10 mouse cellular contexts compared by ENCODE assay signal in the genomic region with DNA sequence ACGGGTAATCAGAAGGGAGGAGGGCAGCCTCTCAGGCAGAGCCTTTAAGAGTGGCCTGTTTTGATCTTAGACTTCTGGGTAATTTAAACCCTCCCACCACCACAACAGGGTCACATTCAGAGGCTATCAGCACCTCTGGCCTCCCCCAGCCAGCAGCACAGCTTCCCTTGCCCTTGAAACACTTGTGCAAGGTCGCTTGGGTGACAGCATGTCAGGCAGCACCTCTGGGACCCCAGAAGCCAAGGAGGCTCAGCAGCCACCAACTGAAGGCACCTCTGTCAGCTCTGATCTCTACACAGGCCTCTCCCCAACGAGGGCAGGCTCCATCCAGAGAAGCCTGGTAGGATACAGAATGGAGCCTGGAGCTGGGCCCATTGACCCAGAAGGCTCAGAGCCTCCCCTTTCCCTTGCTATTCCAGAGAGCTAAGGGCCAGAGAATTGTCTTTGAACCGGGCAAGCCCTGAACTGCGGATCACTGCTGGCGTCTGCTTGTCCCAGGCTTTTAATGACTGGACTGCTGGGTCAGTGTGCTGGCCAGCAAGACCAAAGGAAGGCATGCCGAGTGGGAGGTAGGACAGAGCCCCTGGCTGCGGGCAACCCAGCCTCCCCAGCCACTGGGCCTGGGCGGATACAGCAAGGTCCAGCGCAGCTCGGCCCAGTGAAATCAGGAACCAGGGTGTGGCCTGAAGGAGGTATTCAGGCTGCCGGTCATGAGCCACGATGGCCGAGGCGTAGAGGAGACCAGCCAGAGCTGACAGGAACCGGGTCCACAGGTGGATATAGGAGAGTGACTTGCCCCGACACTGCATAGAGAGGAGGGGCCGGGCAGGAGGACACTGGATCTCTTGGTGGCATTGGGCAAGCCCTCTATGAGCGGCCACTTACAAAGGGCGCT. TPM values are rescaled to one million over a fixed set of nuclear protein-coding genes. Genes with fewer than 3 reads are reported as not detected.
DNase-seq lines count a peak whose midpoint lies in the region; ATAC-seq lines count a peak whose summit lies in the region.
"Had no signal": no experiment of that assay in that cellular context is flagged by ENCODE, and none has a peak within 500 bp of the region (broad histone marks: within the 10 kb centered on the region; RNA-seq: fewer than 3 reads in every experiment).

No protein-coding gene starts in this region.

- no peak for DNase-seq in heart, postnatal 14 days
- no peak for DNase-seq in midbrain, embryonic 10.5 days (ENCODE audit: low spot score)
- DNase-seq in urinary bladder, postnatal 36 days (ENCODE audit: low spot score in 2 of 2): no peak
- no peak for DNase-seq in lung, postnatal 14 days

- H3K9me3 ChIP-seq in heart, embryonic 15.5 days (replicated peaks): no peaks in the 10 kb centered on the region
- no peaks in the 10 kb centered on the region for H3K9me3 ChIP-seq in midbrain, embryonic 10.5 days (replicated peaks)
- no peaks in the 10 kb centered on the region for H3K9me3 ChIP-seq in midbrain, embryonic 15.5 days
- no peaks in the 10 kb centered on the region for H3K9me3 ChIP-seq in intestine, embryonic 16.5 days (ENCODE audit: control insufficient read depth, low read length)
- no peaks in the 10 kb centered on the region for H3K9me3 ChIP-seq in stomach, embryonic 15.5 days

- H3K4me1 ChIP-seq in heart, embryonic 15.5 days (replicated peaks): peaks cover 32% of the 10 kb centered on the region
- H3K4me1 ChIP-seq in midbrain, embryonic 10.5 days: peaks cover 13% of the 10 kb centered on the region
- H3K4me1 ChIP-seq in midbrain, embryonic 15.5 days: no peaks in the 10 kb centered on the region
- H3K4me1 ChIP-seq in intestine, embryonic 16.5 days (ENCODE audit: control insufficient read depth, insufficient read depth, low read length): peaks cover 4% of the 10 kb centered on the region; the same call in 1 of the 2 replicates
- peaks cover 3% of the 10 kb centered on the region; the same call in 1 of the 2 replicates for H3K4me1 ChIP-seq in stomach, embryonic 15.5 days

- WGBS in heart, embryonic 15.5 days: 49% methylated on average over 20 of the region's 20 CpGs
- 65% methylated on average over 20 of the region's 20 CpGs for WGBS in midbrain, embryonic 10.5 days
- 75% methylated on average over 20 of the region's 20 CpGs for WGBS in midbrain, embryonic 15.5 days
- WGBS in intestine, embryonic 16.5 days: 71% methylated on average over 20 of the region's 20 CpGs
- 68% methylated on average over 20 of the region's 20 CpGs for WGBS in stomach, embryonic 15.5 days

- ATAC-seq in heart, embryonic 15.5 days (replicated peaks; ENCODE audit: insufficient number of reproducible peaks, insufficient read depth, low FRiP score, low read depth): peak; percentile 58
- no peak for ATAC-seq in midbrain, embryonic 15.5 days (replicated peaks)
- ATAC-seq in intestine, embryonic 16.5 days: peak; percentile 37; the same call in 1 of the 2 replicates
- no peak for ATAC-seq in stomach, embryonic 15.5 days (ENCODE audit: insufficient read depth, low FRiP score, low read depth)

- peak overlapping the region; percentile 27 for H3K4me3 ChIP-seq in heart, embryonic 15.5 days
- peak overlapping the region; percentile 29 for H3K4me3 ChIP-seq in midbrain, embryonic 10.5 days
- no peak overlapping the region for H3K4me3 ChIP-seq in midbrain, embryonic 15.5 days
- no peak overlapping the region for H3K4me3 ChIP-seq in intestine, embryonic 16.5 days (ENCODE audit: low read length)
- H3K4me3 ChIP-seq in stomach, embryonic 15.5 days (replicated peaks): no peak overlapping the region
- H3K4me3 ChIP-seq: heart, adult 2 months; myocyte had no signal

- peaks cover 8% of the 10 kb centered on the region; the same call in 1 of the 2 replicates for H3K36me3 ChIP-seq in heart, embryonic 15.5 days
- H3K36me3 ChIP-seq in midbrain, embryonic 10.5 days: peaks cover 37% of the 10 kb centered on the region
- H3K36me3 ChIP-seq in midbrain, embryonic 15.5 days (replicated peaks): peaks cover 13% of the 10 kb centered on the region; the same call in 1 of the 2 replicates
- no peaks in the 10 kb centered on the region for H3K36me3 ChIP-seq in intestine, embryonic 16.5 days (ENCODE audit: control insufficient read depth, insufficient read depth, low read length)
- no peaks in the 10 kb centered on the region for H3K36me3 ChIP-seq in stomach, embryonic 15.5 days

- peak overlapping the region; percentile 51 for H3K4me2 ChIP-seq in heart, embryonic 15.5 days
- H3K4me2 ChIP-seq in midbrain, embryonic 15.5 days: no peak overlapping the region
- no peak overlapping the region for H3K4me2 ChIP-seq in intestine, embryonic 16.5 days (ENCODE audit: low read depth, low read length)
- H3K4me2 ChIP-seq in stomach, embryonic 15.5 days: 0 out of 2 replicates have a peak overlapping the region, but pooled peaks have one; percentile 17

- H3K27ac ChIP-seq in heart, embryonic 15.5 days: peak overlapping the region; percentile 82
- peak overlapping the region; percentile 42; the same call in 1 of the 2 replicates for H3K27ac ChIP-seq in midbrain, embryonic 10.5 days (replicated peaks)
- no peak overlapping the region for H3K27ac ChIP-seq in midbrain, embryonic 15.5 days
- H3K27ac ChIP-seq in intestine, embryonic 16.5 days (ENCODE audit: low read length): no peak overlapping the region
- H3K27ac ChIP-seq in stomach, embryonic 15.5 days: no peak overlapping the region
- H3K27ac ChIP-seq: heart, adult 2 months had no signal

- intact Hi-C loops in heart, postnatal 14 days (cut with DNase I): no loop called here

- peak overlapping the region; percentile 45 for H3K9ac ChIP-seq in heart, embryonic 15.5 days
- no peak overlapping the region for H3K9ac ChIP-seq in midbrain, embryonic 15.5 days
- no peak overlapping the region for H3K9ac ChIP-seq in intestine, embryonic 16.5 days (ENCODE audit: low read depth, low read length)
- no peak overlapping the region for H3K9ac ChIP-seq in stomach, embryonic 15.5 days

- no peaks in the 10 kb centered on the region for H3K27me3 ChIP-seq in heart, embryonic 15.5 days
- H3K27me3 ChIP-seq in midbrain, embryonic 10.5 days (ENCODE audit: low read depth, poor library complexity, severe bottlenecking): no peaks in the 10 kb centered on the region
- no peaks in the 10 kb centered on the region for H3K27me3 ChIP-seq in midbrain, embryonic 15.5 days (replicated peaks)
- H3K27me3 ChIP-seq in intestine, embryonic 16.5 days (replicated peaks; ENCODE audit: control insufficient read depth, insufficient read depth, low read length): no peaks in the 10 kb centered on the region
- no peaks in the 10 kb centered on the region for H3K27me3 ChIP-seq in stomach, embryonic 15.5 days (replicated peaks)

RNA-seq across cellular contexts. Expression of a gene that starts 10.3 kb away (rescaled TPM):
- 19.3 and 22.2 TPM in 2 replicates for polyA plus RNA-seq in heart, embryonic 15.5 days (2015; fragmentation: Nextera tagmentation; extraction: Ambion mirVana)
- total RNA-seq in heart, postnatal 14 days (2021): 10 to 100 TPM; 12.9 to 13.9 TPM
- 21.6 and 33.2 TPM in 2 replicates for polyA plus RNA-seq in midbrain, embryonic 10.5 days (2016; fragmentation: Nextera tagmentation; extraction: Ambion mirVana)
- 88.4 and 96.0 TPM in 2 replicates for polyA plus RNA-seq in midbrain, embryonic 15.5 days (2015; fragmentation: Nextera tagmentation; extraction: Ambion mirVana)
- polyA plus RNA-seq in intestine, embryonic 16.5 days (2015; fragmentation: Nextera tagmentation; extraction: Ambion mirVana): 7.2 and 8.4 TPM in 2 replicates
- polyA plus RNA-seq in stomach, embryonic 15.5 days (2015; fragmentation: Nextera tagmentation; extraction: Ambion mirVana): 11.7 and 13.6 TPM in 2 replicates

RNA-seq across cellular contexts. Expression of a gene that starts 47.0 kb away (rescaled TPM):
- polyA plus RNA-seq in heart, embryonic 15.5 days (2015; fragmentation: Nextera tagmentation; extraction: Ambion mirVana): 34.8 and 36.2 TPM in 2 replicates
- total RNA-seq in heart, postnatal 14 days (2021): 10 to 100 TPM; 18.0 to 18.6 TPM
- polyA plus RNA-seq in midbrain, embryonic 10.5 days (2016; fragmentation: Nextera tagmentation; extraction: Ambion mirVana): 82.3 and 86.2 TPM in 2 replicates
- polyA plus RNA-seq in midbrain, embryonic 15.5 days (2015; fragmentation: Nextera tagmentation; extraction: Ambion mirVana): 46.0 and 47.6 TPM in 2 replicates
- 41.2 and 49.3 TPM in 2 replicates for polyA plus RNA-seq in intestine, embryonic 16.5 days (2015; fragmentation: Nextera tagmentation; extraction: Ambion mirVana)
- 56.1 and 61.4 TPM in 2 replicates for polyA plus RNA-seq in stomach, embryonic 15.5 days (2015; fragmentation: Nextera tagmentation; extraction: Ambion mirVana)

RNA-seq across cellular contexts. Expression of a gene that starts 59.2 kb away (rescaled TPM):
- polyA plus RNA-seq in heart, embryonic 15.5 days (2015; fragmentation: Nextera tagmentation; extraction: Ambion mirVana): 17.5 and 20.5 TPM in 2 replicates
- total RNA-seq in heart, postnatal 14 days (2021): 10 to 100 TPM; 31.8 to 34.0 TPM
- 11.4 TPM in 2 replicates for polyA plus RNA-seq in midbrain, embryonic 10.5 days (2016; fragmentation: Nextera tagmentation; extraction: Ambion mirVana)
- polyA plus RNA-seq in midbrain, embryonic 15.5 days (2015; fragmentation: Nextera tagmentation; extraction: Ambion mirVana): 15.9 and 17.4 TPM in 2 replicates
- polyA plus RNA-seq in intestine, embryonic 16.5 days (2015; fragmentation: Nextera tagmentation; extraction: Ambion mirVana): 11.3 and 11.8 TPM in 2 replicates
- 16.8 and 19.4 TPM in 2 replicates for polyA plus RNA-seq in stomach, embryonic 15.5 days (2015; fragmentation: Nextera tagmentation; extraction: Ambion mirVana)

Comparison
In these comparisons a context has a peak if more than half of its experiments do, and no peak if none do; other contexts are left out.
1. H3K27ac ChIP-seq: peak in heart, embryonic 15.5 days (single experiment) and midbrain, embryonic 10.5 days (single experiment); none in midbrain, embryonic 15.5 days (single experiment), intestine, embryonic 16.5 days (single experiment) and stomach, embryonic 15.5 days (single experiment).
2. H3K4me3 ChIP-seq: peak in heart, embryonic 15.5 days (single experiment) and midbrain, embryonic 10.5 days (single experiment); none in midbrain, embryonic 15.5 days (single experiment), intestine, embryonic 16.5 days (single experiment) and stomach, embryonic 15.5 days (single experiment).
3. ATAC-seq: peak in heart, embryonic 15.5 days (single experiment) and intestine, embryonic 16.5 days (single experiment); none in midbrain, embryonic 15.5 days (single experiment) and stomach, embryonic 15.5 days (single experiment).
4. H3K4me2 ChIP-seq: peak in heart, embryonic 15.5 days (single experiment) and stomach, embryonic 15.5 days (single experiment); none in midbrain, embryonic 15.5 days (single experiment) and intestine, embryonic 16.5 days (single experiment).